Mouse (Mus musculus): Measurements from ENCODE around the gene Pcsk7.

- TF ChIP-seq CTCF (IDR thresholded peaks at IDR 0.05; ENCODE audit: insufficient read depth, low read depth, low read length) (no peak), POLR2A (IDR thresholded peaks at IDR 0.05; ENCODE audit: insufficient read depth, low read depth, low read length) (no peak)
These were observed 29.4 kb downstream of the Pcsk7 start, which contains the start of gene Tagln for GRCm38 (mm10) chr9:45935628-45936210.

Measured in olfactory bulb, adult 2 months (tissue).